ENCODE assay signal across 13 mouse cellular contexts in genomic region chr7:132385456-132386130, GRCm38 (mm10).
DNase-seq lines count a peak whose midpoint lies in the region; ATAC-seq and TF ChIP-seq lines count a peak whose summit lies in the region.
"Had no signal": no experiment of that assay in that cellular context is flagged by ENCODE, and none has a peak within 500 bp of the region (broad histone marks: within the 10 kb centered on the region; RNA-seq: fewer than 3 reads in every experiment).

No protein-coding gene starts in this region.

- DNase-seq in stomach, postnatal 0 days (ENCODE audit: low spot score) = no peak
- no peak for DNase-seq in midbrain, embryonic 11.5 days (ENCODE audit: low spot score, missing footprints)
- no peak for DNase-seq in urinary bladder, adult 2 months (ENCODE audit: low spot score)
- DNase-seq in adrenal gland, postnatal 14 days = no peak
- DNase-seq: cerebellum, adult 11-12 months; gastrocnemius, postnatal 14 days; thymus, postnatal 4 days had no signal

- no peak overlapping the region for H3K4me3 ChIP-seq in stomach, embryonic 14.5 days (ENCODE audit: low read depth, low read length)
- no peak overlapping the region for H3K4me3 ChIP-seq in stomach, postnatal 0 days (ENCODE audit: low read depth, low read length)
- no peak overlapping the region for H3K4me3 ChIP-seq in forebrain, embryonic 15.5 days
- no peak overlapping the region for H3K4me3 ChIP-seq in midbrain, embryonic 11.5 days (ENCODE audit: low read depth, low read length)
- no peak overlapping the region for H3K4me3 ChIP-seq in kidney, embryonic 14.5 days (ENCODE audit: low read length)
- H3K4me3 ChIP-seq: embryonic facial prominence, embryonic 15.5 days had no signal

- H3K27ac ChIP-seq in stomach, embryonic 14.5 days (ENCODE audit: low read length) = no peak overlapping the region
- no peak overlapping the region for H3K27ac ChIP-seq in stomach, postnatal 0 days (replicated peaks)
- H3K27ac ChIP-seq in forebrain, embryonic 15.5 days (replicated peaks) = no peak overlapping the region
- no peak overlapping the region; the same call in 1 of the 2 replicates for H3K27ac ChIP-seq in midbrain, embryonic 11.5 days (ENCODE audit: low read depth, low read length)
- no peak overlapping the region for H3K27ac ChIP-seq in kidney, embryonic 14.5 days (ENCODE audit: low read depth, low read length)
- H3K27ac ChIP-seq: embryonic facial prominence, embryonic 15.5 days; liver, embryonic 14.5 days had no signal

- no peak overlapping the region for H3K9ac ChIP-seq in stomach, embryonic 14.5 days (replicated peaks; ENCODE audit: low read depth, low read length)
- H3K9ac ChIP-seq in stomach, postnatal 0 days (ENCODE audit: low read length) = no peak overlapping the region
- H3K9ac ChIP-seq in forebrain, embryonic 15.5 days (replicated peaks) = no peak overlapping the region
- H3K9ac ChIP-seq in midbrain, embryonic 11.5 days (ENCODE audit: low read length) = no peak overlapping the region
- no peak overlapping the region for H3K9ac ChIP-seq in kidney, embryonic 14.5 days (ENCODE audit: low read depth, low read length)
- H3K9ac ChIP-seq: embryonic facial prominence, embryonic 15.5 days; liver, embryonic 14.5 days had no signal

- WGBS in stomach, embryonic 14.5 days = 34% methylated on average over 7 of the region's 7 CpGs
- WGBS in stomach, postnatal 0 days = 31% methylated on average over 7 of the region's 7 CpGs
- 17% methylated on average over 7 of the region's 7 CpGs for WGBS in forebrain, embryonic 15.5 days
- WGBS in midbrain, embryonic 11.5 days = 27% methylated on average over 7 of the region's 7 CpGs
- 33% methylated on average over 7 of the region's 7 CpGs for WGBS in kidney, embryonic 14.5 days

- ATAC-seq in stomach, embryonic 14.5 days (ENCODE audit: insufficient number of reproducible peaks, insufficient read depth, low FRiP score, low read depth) = peak; percentile 28; the same call in 1 of the 2 replicates
- ATAC-seq in stomach, postnatal 0 days (ENCODE audit: low FRiP score, low TSS enrichment) = no peak
- peak; percentile 69 for ATAC-seq in forebrain, embryonic 15.5 days (replicated peaks)
- peak; percentile 52 for ATAC-seq in midbrain, embryonic 11.5 days (ENCODE audit: low FRiP score)
- no peak for ATAC-seq in megakaryocyte progenitor cell, adult 5-6 weeks (replicated peaks; ENCODE audit: poor library complexity)
- no peak for ATAC-seq in kidney, embryonic 14.5 days (ENCODE audit: low FRiP score, low TSS enrichment)

- TF ChIP-seq EP300 in stomach, postnatal 0 days (optimal IDR thresholded peaks at IDR 0.05) = no peak

- no peaks in the 10 kb centered on the region for H3K36me3 ChIP-seq in stomach, embryonic 14.5 days (ENCODE audit: control insufficient read depth, insufficient read depth, low read length)
- H3K36me3 ChIP-seq in stomach, postnatal 0 days (ENCODE audit: control insufficient read depth, insufficient read depth, low read length) = no peaks in the 10 kb centered on the region
- H3K36me3 ChIP-seq in forebrain, embryonic 15.5 days = no peaks in the 10 kb centered on the region
- H3K36me3 ChIP-seq in midbrain, embryonic 11.5 days (ENCODE audit: control insufficient read depth, insufficient read depth, low read length) = no peaks in the 10 kb centered on the region
- no peaks in the 10 kb centered on the region for H3K36me3 ChIP-seq in kidney, embryonic 14.5 days (ENCODE audit: control insufficient read depth, insufficient read depth, low read length)
- H3K36me3 ChIP-seq: embryonic facial prominence, embryonic 15.5 days had no signal

- no peak for TF ChIP-seq CTCF in stomach, postnatal 0 days (IDR thresholded peaks at IDR 0.05; ENCODE audit: low read depth)

- peaks cover 18% of the 10 kb centered on the region for H3K4me1 ChIP-seq in stomach, embryonic 14.5 days (ENCODE audit: control insufficient read depth, insufficient read depth, low read length)
- no peaks in the 10 kb centered on the region for H3K4me1 ChIP-seq in stomach, postnatal 0 days (replicated peaks; ENCODE audit: control insufficient read depth, insufficient read depth)
- peaks cover 20% of the 10 kb centered on the region for H3K4me1 ChIP-seq in forebrain, embryonic 15.5 days
- peaks cover 14% of the 10 kb centered on the region for H3K4me1 ChIP-seq in midbrain, embryonic 11.5 days (ENCODE audit: control insufficient read depth, insufficient read depth, low read length)
- H3K4me1 ChIP-seq in kidney, embryonic 14.5 days (ENCODE audit: control insufficient read depth, insufficient read depth, low read length) = peaks cover 17% of the 10 kb centered on the region

- no peaks in the 10 kb centered on the region for H3K9me3 ChIP-seq in stomach, embryonic 14.5 days (ENCODE audit: control insufficient read depth, low read depth, low read length)
- H3K9me3 ChIP-seq in stomach, postnatal 0 days (ENCODE audit: control insufficient read depth, low read length) = no peaks in the 10 kb centered on the region
- H3K9me3 ChIP-seq in forebrain, embryonic 15.5 days = no peaks in the 10 kb centered on the region
- H3K9me3 ChIP-seq in midbrain, embryonic 11.5 days (ENCODE audit: control insufficient read depth, low read length) = no peaks in the 10 kb centered on the region
- H3K9me3 ChIP-seq in kidney, embryonic 14.5 days (ENCODE audit: control insufficient read depth, low read length) = no peaks in the 10 kb centered on the region
- H3K9me3 ChIP-seq: embryonic facial prominence, embryonic 15.5 days had no signal

- no peak overlapping the region for H3K4me2 ChIP-seq in stomach, embryonic 14.5 days (replicated peaks; ENCODE audit: low read depth, low read length)
- no peak overlapping the region for H3K4me2 ChIP-seq in stomach, postnatal 0 days (replicated peaks; ENCODE audit: low read depth)
- no peak overlapping the region for H3K4me2 ChIP-seq in forebrain, embryonic 15.5 days (replicated peaks)
- no peak overlapping the region for H3K4me2 ChIP-seq in midbrain, embryonic 11.5 days
- no peak overlapping the region for H3K4me2 ChIP-seq in kidney, embryonic 14.5 days (replicated peaks; ENCODE audit: low read depth, low read length)
- H3K4me2 ChIP-seq: embryonic facial prominence, embryonic 15.5 days had no signal

- no peaks in the 10 kb centered on the region for H3K27me3 ChIP-seq in stomach, embryonic 14.5 days (ENCODE audit: control insufficient read depth, insufficient read depth, low read length)
- no peaks in the 10 kb centered on the region for H3K27me3 ChIP-seq in stomach, postnatal 0 days (ENCODE audit: control insufficient read depth, insufficient read depth, low read length)
- H3K27me3 ChIP-seq in forebrain, embryonic 15.5 days = no peaks in the 10 kb centered on the region
- no peaks in the 10 kb centered on the region for H3K27me3 ChIP-seq in midbrain, embryonic 11.5 days (ENCODE audit: control insufficient read depth, insufficient read depth, low read length)
- H3K27me3 ChIP-seq in kidney, embryonic 14.5 days (ENCODE audit: control insufficient read depth, insufficient read depth, low read length) = no peaks in the 10 kb centered on the region
- H3K27me3 ChIP-seq: embryonic facial prominence, embryonic 15.5 days had no signal

Comparison
In these comparisons a context has a peak if more than half of its experiments do, and no peak if none do; other contexts are left out.
1. ATAC-seq: peak in stomach, embryonic 14.5 days (single experiment), forebrain, embryonic 15.5 days (single experiment) and midbrain, embryonic 11.5 days (single experiment); none in stomach, postnatal 0 days (single experiment), megakaryocyte progenitor cell, adult 5-6 weeks (single experiment) and kidney, embryonic 14.5 days (single experiment).